Comparison of ENCODE assay signal across 21 mouse cellular contexts in genomic region chr12:70614686-70615085, GRCm38 (mm10).
"Had no signal": no experiment of that assay in that cellular context is flagged by ENCODE, and none has a peak within 500 bp of the region (broad histone marks: within the 10 kb centered on the region; RNA-seq: fewer than 3 reads in every experiment).

No protein-coding gene starts in this region.

- H3K4me1 ChIP-seq: hindbrain, embryonic 13.5 days; hindbrain, embryonic 15.5 days; liver, embryonic 12.5 days had no signal

- H3K27ac ChIP-seq: heart, embryonic 10.5 days; hindbrain, embryonic 13.5 days; hindbrain, embryonic 15.5 days; hindbrain, postnatal 0 days; kidney, embryonic 15.5 days; kidney, postnatal 0 days; limb, embryonic 13.5 days; limb, embryonic 15.5 days; liver, embryonic 12.5 days; liver, embryonic 14.5 days had no signal

- H3K4me3 ChIP-seq: heart, embryonic 10.5 days; heart, embryonic 12.5 days; hindbrain, embryonic 13.5 days; hindbrain, embryonic 15.5 days; kidney, embryonic 15.5 days; limb, embryonic 13.5 days; limb, embryonic 15.5 days; liver, embryonic 12.5 days had no signal

- DNase-seq: gastrocnemius, postnatal 36 days; heart, adult 18-20 months; heart, postnatal 14 days; heart, postnatal 36 days; kidney, adult 11 months; kidney, adult 2 months; kidney, adult 9 months; kidney, postnatal 14 days; kidney, postnatal 36 days; left cerebral cortex, postnatal 4 days had no signal
